Mouse (Mus musculus) forebrain, embryonic 10.5 days (tissue): ENCODE data around the gene Ube2o. TPM values are rescaled to one million over a fixed set of nuclear protein-coding genes. Genes with fewer than 3 reads are reported as not detected.

Source experiments
- DNase-seq: peaks from one replicate; pipeline ENCODE4 v3.0.0-alpha.2; 2017; ENCODE audit warnings: low spot score; ENCODE audit errors: extremely low spot score
- H3K27ac ChIP-seq: fragments of 300-500 bp; sonication (generic); 2 replicates; pipeline ENCODE4 v1.5.1; 2016; ENCODE audit warnings: mild to moderate bottlenecking
- H3K27me3 ChIP-seq: fragments of 300-500 bp; sonication (generic); 2 replicates; pipeline ENCODE4 v1.6.1; 2016; ENCODE audit warnings: mild to moderate bottlenecking; ENCODE audit not compliant: poor library complexity, severe bottlenecking
- H3K36me3 ChIP-seq: fragments of 300-500 bp; sonication (generic); replicated peaks from 2 replicates; pipeline ENCODE4 v1.6.1; 2016; ENCODE audit warnings: mild to moderate bottlenecking, moderate library complexity
- H3K4me1 ChIP-seq: fragments of 300-500 bp; sonication (generic); 2 replicates; pipeline ENCODE4 v1.6.1; 2016
- H3K4me3 ChIP-seq: fragments of 300-500 bp; sonication (generic); 2 replicates; pipeline ENCODE4 v1.5.1; 2016; ENCODE audit warnings: mild to moderate bottlenecking, moderate library complexity
- H3K9me3 ChIP-seq: fragments of 300-500 bp; sonication (generic); 2 replicates; pipeline ENCODE4 v1.6.1; 2016; ENCODE audit warnings: mild to moderate bottlenecking, moderate library complexity
- WGBS: fragments of 180-500 bp; shearing (Covaris S2); methylation state at CpG from one replicate; pipeline ENCODE4 v1.1.7; 2016; 5-methylcytosine and 5-hydroxymethylcytosine counted together
- polyA plus RNA-seq: library from polyadenylated mRNA; unstranded; fragments of >200 nt; fragmentation: Nextera tagmentation; extraction: Ambion mirVana; gene quantifications from 2 replicates; pipeline ENCODE4 v1.2.1, GENCODE M21; 2016

Gene Ube2o
- polyA plus RNA-seq, 1 experiment from 2014 or later: 10.5 TPM

DNA sequence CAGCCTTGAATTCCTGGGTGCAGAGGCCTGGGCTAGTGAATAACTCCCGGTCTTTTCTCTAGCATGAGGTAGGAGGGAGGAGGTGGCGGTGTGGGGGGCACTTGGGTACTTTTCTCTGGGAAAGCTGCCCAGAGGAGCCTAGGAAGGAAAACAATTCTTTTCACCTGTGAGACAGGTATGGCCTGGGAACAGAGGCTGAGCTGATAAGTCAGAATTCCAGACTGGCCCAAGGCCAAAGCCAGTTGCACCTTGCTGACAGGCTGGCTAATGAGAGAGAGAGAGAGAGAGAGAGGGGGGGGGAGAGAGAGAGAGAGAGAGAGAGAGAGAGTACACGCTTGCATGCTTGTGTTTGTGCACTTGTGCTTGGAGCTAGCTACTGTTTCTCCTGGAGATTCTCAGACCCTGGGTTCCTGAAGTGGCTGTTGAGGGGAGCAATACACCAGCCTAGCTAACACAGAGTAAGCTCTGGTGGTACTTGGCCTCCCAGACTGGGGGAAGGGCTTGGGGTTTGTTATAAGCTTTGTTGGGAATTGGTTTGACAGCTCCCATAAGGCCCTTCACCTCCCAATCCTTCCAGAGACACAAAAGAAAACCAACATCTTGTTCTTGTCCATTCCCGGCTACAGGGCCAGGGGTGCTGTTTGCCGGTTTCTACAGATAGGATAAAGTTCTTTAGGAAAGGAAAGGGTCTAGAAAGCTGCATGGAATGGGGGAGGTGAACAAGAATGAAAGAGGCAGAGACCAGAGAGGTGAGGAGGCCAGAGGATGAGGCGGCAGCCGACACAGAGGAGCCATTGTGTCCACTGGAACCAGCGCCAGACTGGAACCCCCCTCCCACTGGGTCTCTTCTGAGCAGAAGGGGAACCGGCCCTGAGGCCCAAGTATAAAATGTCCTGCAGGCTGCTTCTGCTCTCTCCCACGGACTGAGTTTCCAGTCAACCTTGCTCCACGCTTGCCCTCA is 50.8 kb downstream of the Ube2o start, which contains the start of gene Sphk1:
Gene Sphk1 (plus strand): TSS at position 739 of the 961 bp plus-strand sequence.
- no peaks in the 10 kb centered on the region for H3K36me3 ChIP-seq
- peaks cover 85% of the 10 kb centered on the region for H3K27me3 ChIP-seq
- 23% methylated on average over 11 of the region's 11 CpGs for WGBS
- DNase-seq: peak; percentile 57
- no peaks in the 10 kb centered on the region for H3K9me3 ChIP-seq
- peak within 1 kb of the TSS; percentile 79 for H3K27ac ChIP-seq
- peaks cover 46% of the 10 kb centered on the region for H3K4me1 ChIP-seq
- H3K4me3 ChIP-seq: peak within 1 kb of the TSS; percentile 52

DNA sequence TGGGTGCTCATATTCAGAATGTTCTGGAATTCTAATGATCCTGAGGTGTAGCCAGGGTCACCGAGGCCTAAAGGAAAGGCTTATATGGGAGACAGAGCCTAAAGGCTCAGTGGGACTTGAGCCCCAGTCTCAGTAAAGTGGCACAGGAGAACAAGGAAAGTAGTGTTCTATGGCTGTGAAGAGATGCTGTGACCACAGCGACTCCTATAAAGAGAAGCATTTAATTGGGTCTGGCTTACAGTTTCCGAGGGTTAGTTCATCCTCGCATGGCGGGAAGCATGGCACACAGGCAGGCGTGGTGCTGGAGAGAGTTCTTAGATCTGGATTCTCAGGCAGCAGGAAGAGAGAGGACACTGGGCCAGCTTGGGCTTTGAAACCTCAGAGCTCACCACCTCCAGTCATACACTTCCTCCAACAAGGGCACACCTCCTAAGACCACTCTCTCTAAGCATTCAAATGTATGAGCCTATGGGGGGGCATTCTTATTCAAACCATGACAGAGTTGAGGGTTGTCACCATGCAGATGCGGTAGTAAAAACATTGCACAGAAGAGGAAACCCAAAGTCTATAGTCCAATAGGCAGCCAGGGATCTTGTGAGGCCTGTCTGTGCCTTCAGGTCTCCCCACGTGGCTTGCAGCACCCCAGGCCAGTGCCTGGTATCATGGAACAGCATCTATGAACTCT is 52.5 kb downstream of the Ube2o start:
- Histone ChIP-seq H3K27ac (no peak overlapping the region), H3K27me3 (peaks cover 68% of the 10 kb centered on the region), H3K4me1 (peaks cover 43% of the 10 kb centered on the region), H3K36me3 (no peaks in the 10 kb centered on the region), H3K9me3 (no peaks in the 10 kb centered on the region), H3K4me3 (no peak overlapping the region)
- WGBS: 80% methylated on average over 8 of the region's 8 CpGs
- DNase-seq: no peak

DNA sequence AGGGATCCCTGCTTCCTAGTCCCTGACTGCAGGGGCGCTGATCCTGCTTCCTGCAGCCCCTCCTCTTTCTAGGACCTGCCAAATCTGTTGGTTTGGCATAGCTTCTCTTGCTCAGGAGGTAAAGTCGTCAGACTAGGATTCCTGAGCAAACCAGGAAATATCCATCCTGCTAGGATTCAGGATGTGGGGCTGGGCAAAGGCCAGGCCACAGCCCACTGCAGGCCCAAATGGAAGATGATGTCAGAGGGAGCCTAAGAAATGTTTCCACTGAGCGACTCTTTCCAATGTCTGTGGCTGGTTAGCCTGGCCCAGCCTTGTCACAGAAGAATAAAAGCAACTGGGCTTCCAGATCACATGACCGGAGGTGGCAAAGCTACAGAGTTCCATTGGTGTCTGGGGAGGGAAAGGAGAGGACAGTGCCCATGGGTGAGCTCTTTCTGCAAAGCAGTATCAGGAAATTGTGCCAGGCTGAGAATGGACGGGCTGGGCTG is 57.5 kb downstream of the Ube2o start:
- DNase-seq: no peak
- peaks cover 30% of the 10 kb centered on the region for H3K27me3 ChIP-seq
- H3K4me3 ChIP-seq: no peak overlapping the region
- peaks cover 13% of the 10 kb centered on the region for H3K4me1 ChIP-seq
- H3K9me3 ChIP-seq: no peaks in the 10 kb centered on the region
- H3K36me3 ChIP-seq: no peaks in the 10 kb centered on the region
- no peak overlapping the region for H3K27ac ChIP-seq
- 48% methylated on average over 5 of the region's 5 CpGs for WGBS

DNA sequence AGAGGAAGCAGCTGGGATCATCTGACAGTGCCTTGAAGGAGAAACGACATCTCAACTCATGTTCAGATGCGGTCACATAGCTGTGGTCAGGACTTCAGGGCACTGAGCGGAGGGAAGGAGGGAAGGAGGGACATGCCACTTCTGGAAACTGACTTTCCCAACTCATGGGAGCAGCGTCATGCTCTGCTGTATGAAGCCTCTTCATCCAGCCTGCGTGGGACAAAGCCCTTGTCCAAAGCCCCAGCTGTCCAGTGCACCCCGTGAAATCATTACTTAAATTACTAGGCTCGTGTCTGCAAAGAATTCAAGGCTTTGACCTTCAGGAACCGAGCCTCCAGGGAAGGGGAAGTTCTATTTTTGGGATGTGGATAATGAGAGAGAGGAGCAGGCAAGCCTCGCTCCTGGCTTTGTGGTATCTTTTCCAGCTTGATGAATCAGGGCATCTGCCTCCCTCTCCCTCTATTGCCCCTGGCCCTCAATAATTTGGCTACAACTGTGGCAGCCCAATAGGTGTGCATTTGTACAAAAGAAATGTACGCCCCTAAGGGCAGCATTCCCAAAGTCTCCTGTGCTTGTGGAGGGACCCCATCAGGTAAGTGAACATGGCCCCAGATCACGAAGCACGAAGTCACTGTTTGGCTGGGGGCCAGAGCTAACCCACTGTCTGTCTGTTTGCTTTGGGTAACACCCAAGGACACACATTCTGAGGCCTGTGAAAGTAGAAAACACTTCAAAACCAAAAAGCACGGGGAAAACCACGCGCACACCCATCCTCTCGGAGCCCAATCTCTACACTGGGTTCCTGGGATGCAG is 58.2 kb downstream of the Ube2o start:
- Histone ChIP-seq H3K4me1 (peaks cover 18% of the 10 kb centered on the region), H3K9me3 (no peaks in the 10 kb centered on the region), H3K4me3 (no peak overlapping the region), H3K36me3 (no peaks in the 10 kb centered on the region), H3K27me3 (peaks cover 24% of the 10 kb centered on the region; the same call in 1 of the 2 replicates), H3K27ac (no peak overlapping the region)
- WGBS: 71% methylated on average over 16 of the region's 16 CpGs
- no peak for DNase-seq

GRCm38 (mm10) chr11:116522046-116522445 is 59.2 kb downstream of the Ube2o start:
- H3K4me1 ChIP-seq: peaks cover 22% of the 10 kb centered on the region
- no peak overlapping the region for H3K4me3 ChIP-seq
- no peaks in the 10 kb centered on the region for H3K9me3 ChIP-seq
- no peak overlapping the region for H3K27ac ChIP-seq
- DNase-seq: no peak
- no peaks in the 10 kb centered on the region for H3K36me3 ChIP-seq
- H3K27me3 ChIP-seq: peaks cover 18% of the 10 kb centered on the region; the same call in 1 of the 2 replicates
- WGBS: 83% methylated on average over 3 of the region's 3 CpGs

DNA sequence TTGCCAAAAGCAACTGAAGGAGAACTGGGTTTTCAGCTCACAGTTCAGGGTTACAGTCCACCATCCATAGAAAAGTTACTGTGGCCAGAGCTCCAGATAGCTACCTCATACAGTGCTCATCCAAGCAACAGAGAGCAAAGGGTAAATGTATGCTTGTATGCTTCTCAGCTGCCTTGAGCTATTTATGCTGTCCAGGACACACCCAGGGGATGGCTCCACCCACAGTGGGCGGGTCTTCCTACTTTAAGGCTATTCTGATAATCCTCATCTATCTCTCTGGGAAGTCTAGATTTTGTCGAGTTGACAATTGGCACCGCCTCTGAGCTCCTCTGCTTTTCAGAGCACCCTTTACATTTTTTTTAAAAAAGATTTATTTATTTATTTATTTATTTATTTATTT is 60.1 kb downstream of the Ube2o start:
- Histone ChIP-seq H3K36me3 (no peaks in the 10 kb centered on the region), H3K27ac (no peak overlapping the region), H3K4me3 (no peak overlapping the region), H3K4me1 (peaks cover 22% of the 10 kb centered on the region), H3K27me3 (peaks cover 13% of the 10 kb centered on the region; the same call in 1 of the 2 replicates), H3K9me3 (no peaks in the 10 kb centered on the region)
- 65% methylated on average over 3 of the region's 3 CpGs for WGBS
- no peak for DNase-seq

DNA sequence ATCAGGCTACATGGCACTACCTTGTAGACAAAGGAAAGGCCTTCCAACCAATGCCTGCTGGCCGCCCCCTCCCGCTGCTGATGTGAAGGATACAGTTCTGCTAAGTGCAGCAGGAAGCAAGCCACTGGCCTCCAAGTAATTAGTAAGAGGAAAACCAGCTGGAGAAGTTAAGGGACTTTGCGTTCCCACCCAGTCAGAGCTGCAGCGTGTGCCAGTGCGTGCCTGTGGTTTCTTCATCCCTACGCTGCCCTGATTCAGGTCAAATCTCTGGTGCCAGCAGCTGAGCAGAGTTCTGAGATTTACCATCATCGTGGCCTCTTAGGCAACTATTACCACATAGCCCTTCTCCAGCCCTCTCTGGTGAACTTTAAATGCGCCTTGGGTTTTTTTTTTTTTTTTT is 62.8 kb downstream of the Ube2o start:
- no peaks in the 10 kb centered on the region for H3K36me3 ChIP-seq
- 0 out of 2 replicates have a peak overlapping the region, but pooled peaks have one; percentile 30 for H3K27ac ChIP-seq
- no peak for DNase-seq
- H3K4me1 ChIP-seq: peaks cover 25% of the 10 kb centered on the region
- H3K9me3 ChIP-seq: no peaks in the 10 kb centered on the region
- no peak overlapping the region for H3K4me3 ChIP-seq
- WGBS: 78% methylated on average over 8 of the region's 8 CpGs
- peaks cover 36% of the 10 kb centered on the region for H3K27me3 ChIP-seq

DNA sequence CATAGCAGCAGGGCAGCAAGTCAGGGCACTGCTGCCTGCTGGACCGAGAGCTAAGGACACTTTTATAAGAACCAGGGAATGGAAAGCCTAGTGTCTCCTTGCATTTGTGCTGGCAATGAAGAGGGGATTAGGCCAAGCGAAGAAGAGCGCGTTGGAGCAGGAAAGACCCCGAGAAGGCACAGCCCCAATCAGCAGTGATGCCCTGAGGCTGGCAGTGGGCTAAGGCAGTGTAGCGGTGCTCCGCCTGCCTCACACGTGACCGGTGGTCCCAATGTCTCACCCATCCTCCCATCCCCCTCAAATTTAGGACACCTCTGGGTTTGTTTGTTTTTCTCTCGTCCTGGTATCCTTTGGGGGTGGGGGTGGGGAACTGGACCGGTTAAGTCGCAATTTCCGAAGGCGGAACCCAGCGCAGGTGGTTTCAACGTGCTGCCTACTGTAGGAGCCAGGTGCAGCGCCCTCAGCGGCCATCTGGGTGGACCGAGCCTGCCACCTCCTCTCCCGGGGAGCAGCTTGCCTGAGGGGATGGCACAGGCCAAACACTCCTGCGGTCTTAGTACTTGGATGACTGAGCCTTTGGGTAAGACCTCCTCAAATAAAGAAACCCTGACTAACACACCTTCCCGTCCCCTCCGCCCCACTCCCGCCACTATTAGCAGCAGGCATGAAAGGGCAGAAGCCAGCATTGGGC is 65.8 kb downstream of the Ube2o start:
- H3K27ac ChIP-seq: no peak overlapping the region

GRCm38 (mm10) chr11:116513531-116514038 is 67.7 kb downstream of the Ube2o start:
- Histone ChIP-seq H3K4me1 (peaks cover 17% of the 10 kb centered on the region), H3K4me3 (no peak overlapping the region), H3K27me3 (peaks cover 23% of the 10 kb centered on the region), H3K9me3 (peaks cover 7% of the 10 kb centered on the region; the same call in 1 of the 2 replicates), H3K27ac (no peak overlapping the region), H3K36me3 (no peaks in the 10 kb centered on the region)
- 83% methylated on average over 4 of the region's 4 CpGs for WGBS
- no peak for DNase-seq

More for the DNA sequence above, 65.8 kb downstream of the Ube2o start:
- Histone ChIP-seq H3K27me3 (peaks cover 23% of the 10 kb centered on the region), H3K4me3 (peak overlapping the region; percentile 29), H3K4me1 (peaks cover 17% of the 10 kb centered on the region), H3K9me3 (peaks cover 7% of the 10 kb centered on the region; the same call in 1 of the 2 replicates), H3K36me3 (no peaks in the 10 kb centered on the region)
- DNase-seq: no peak
- WGBS: 10% methylated on average over 24 of the region's 24 CpGs

DNA sequence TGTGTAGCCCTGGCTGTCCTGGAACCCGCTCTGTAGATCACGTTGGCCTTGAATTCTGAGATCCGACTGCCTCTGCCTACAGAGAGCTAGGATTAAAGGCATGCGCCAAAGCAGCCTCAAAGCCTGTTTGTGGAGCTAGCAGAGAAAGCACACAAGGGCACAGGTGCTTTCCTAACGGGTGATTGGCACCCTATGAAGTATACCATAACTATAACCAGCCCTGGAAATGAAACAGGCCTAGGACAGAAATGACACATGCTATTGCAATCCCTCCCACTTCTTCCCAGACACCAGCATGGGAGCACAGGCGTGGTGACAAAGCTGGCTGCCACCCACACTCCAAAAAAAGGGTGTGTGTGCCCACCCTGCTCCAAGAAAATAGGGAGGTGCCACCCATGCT is 68.3 kb downstream of the Ube2o start:
- Histone ChIP-seq H3K9me3 (peaks cover 7% of the 10 kb centered on the region; the same call in 1 of the 2 replicates), H3K36me3 (no peaks in the 10 kb centered on the region)
- 91% methylated on average over 6 of the region's 6 CpGs for WGBS

GRCm38 (mm10) chr11:116512154-116512553 is 69.1 kb downstream of the Ube2o start:
- H3K36me3 ChIP-seq: no peaks in the 10 kb centered on the region
- WGBS: 94% methylated on average over 7 of the region's 7 CpGs
- no peak for DNase-seq
- no peak overlapping the region for H3K27ac ChIP-seq
- H3K27me3 ChIP-seq: peaks cover 23% of the 10 kb centered on the region
- H3K4me3 ChIP-seq: no peak overlapping the region
- H3K4me1 ChIP-seq: peaks cover 8% of the 10 kb centered on the region
- H3K9me3 ChIP-seq: peaks cover 7% of the 10 kb centered on the region; the same call in 1 of the 2 replicates

More for the DNA sequence above, 68.3 kb downstream of the Ube2o start:
- H3K27ac ChIP-seq: no peak overlapping the region
- H3K27me3 ChIP-seq: peaks cover 23% of the 10 kb centered on the region
- H3K4me3 ChIP-seq: no peak overlapping the region
- peaks cover 12% of the 10 kb centered on the region for H3K4me1 ChIP-seq
- DNase-seq: no peak
